Mouse (Mus musculus): ENCODE results near the gene Abraxas2. TPM values are rescaled to one million over a fixed set of nuclear protein-coding genes. Genes with fewer than 3 reads are reported as not detected.
A peak's percentile ranks its signal among the peaks of the same experiment; 100 is the strongest.

Gene Abraxas2
- polyA plus RNA-seq (2012; ENCODE audit: insufficient read depth, low replicate concordance), result 1.8 TPM in 1 of 2 replicates, not detected in the other

DNA sequence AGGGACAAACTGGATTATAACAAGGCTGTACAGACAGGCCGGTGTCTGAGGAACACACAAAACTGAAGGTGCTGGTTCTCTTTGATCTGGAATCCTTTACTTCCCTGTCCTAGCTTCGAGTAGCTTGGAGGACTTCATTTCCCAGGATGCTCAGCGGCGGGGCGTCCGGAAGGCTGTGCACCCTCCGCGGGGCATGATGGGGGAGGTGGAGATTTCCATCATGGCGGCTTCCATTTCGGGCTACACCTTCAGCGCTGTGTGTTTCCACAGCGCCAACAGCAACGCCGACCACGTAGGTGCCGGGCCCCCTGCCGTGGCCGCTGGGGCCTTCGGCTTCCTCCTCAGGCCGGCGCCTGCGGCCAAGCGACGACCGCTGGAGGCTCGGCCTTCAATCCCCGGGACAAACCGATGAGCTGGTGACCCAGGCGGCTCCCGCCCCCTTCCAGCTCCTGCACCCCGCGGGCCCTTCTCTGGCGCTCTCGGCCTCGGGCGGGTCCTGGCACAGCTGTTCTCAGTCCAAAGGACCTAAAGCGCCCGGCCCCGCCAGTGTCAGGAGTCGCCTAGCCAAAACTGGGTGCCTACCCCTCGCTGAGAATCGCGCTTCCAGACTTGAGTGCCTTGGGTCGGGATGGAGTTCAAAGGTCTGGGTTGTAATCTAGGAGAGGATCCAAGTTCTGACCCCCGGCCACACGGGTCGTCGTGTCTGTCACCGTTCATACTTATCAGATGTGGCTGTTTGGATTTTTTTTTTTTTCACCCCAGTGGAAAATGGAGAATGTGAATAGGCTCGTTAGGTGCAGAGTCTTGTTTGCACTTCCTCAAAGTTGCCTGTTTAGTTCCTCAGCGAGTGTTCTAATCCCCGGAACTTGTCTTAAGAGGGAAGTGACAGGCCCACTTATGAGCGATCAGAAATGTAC lies at the start of gene Abraxas2:
TSS of gene Abraxas2 (plus strand) at position 184 of the 917 bp plus-strand sequence.
- Histone ChIP-seq H3K4me1 (peaks cover 63% of the 10 kb centered on the region), H3K4me3 (replicated peaks) (peak within 1 kb of the TSS; percentile 95)
- TF ChIP-seq FLI1 (IDR thresholded peaks at IDR 0.05; ENCODE audit: low read length), result no peak
- no peak for TF ChIP-seq GATA1 (IDR thresholded peaks at IDR 0.05; ENCODE audit: borderline replicate concordance, low read length)

DNA sequence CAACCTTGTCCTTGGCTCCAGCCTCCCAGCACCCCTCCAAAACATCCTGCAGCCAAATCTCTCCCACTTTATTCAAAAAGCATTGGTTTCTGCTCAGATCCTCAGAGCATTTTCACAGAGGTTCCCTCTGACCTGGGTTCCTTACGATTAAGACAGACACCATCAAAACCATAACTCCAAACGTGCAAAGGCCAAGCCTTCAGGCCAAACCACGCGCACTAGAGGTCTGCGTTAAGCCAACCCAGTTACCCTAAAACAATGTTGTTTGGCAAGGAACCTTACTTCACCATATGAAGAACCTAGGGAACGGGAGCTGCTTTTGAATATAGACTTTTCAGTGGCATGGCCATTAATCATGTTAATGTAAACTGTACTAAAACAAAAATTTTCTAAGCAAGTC lies 49.3 kb upstream of the Abraxas2 start:
- peaks cover 34% of the 10 kb centered on the region for H3K36me3 ChIP-seq (replicated peaks; ENCODE audit: low read length)
- H3K27me3 ChIP-seq (replicated peaks), result no peaks in the 10 kb centered on the region
- TF ChIP-seq FLI1 (IDR thresholded peaks at IDR 0.05; ENCODE audit: low read length), result no peak
- TF ChIP-seq GATA1 (IDR thresholded peaks at IDR 0.05; ENCODE audit: borderline replicate concordance, low read length), result no peak
- H3K9me3 ChIP-seq, result no peaks in the 10 kb centered on the region
- H3K4me1 ChIP-seq, result peaks cover 75% of the 10 kb centered on the region
- H3K4me3 ChIP-seq (replicated peaks), result peak overlapping the region; percentile 71

More for the DNA sequence above, at the start of gene Abraxas2:
- Histone ChIP-seq H3K27me3 (replicated peaks) (no peaks in the 10 kb centered on the region), H3K9me3 (no peaks in the 10 kb centered on the region), H3K36me3 (replicated peaks; ENCODE audit: low read length) (peaks cover 27% of the 10 kb centered on the region)

GRCm38 (mm10) chr7:132810368-132810767 lies 48.7 kb upstream of the Abraxas2 start:
- peaks cover 68% of the 10 kb centered on the region for H3K4me1 ChIP-seq
- no peaks in the 10 kb centered on the region for H3K27me3 ChIP-seq (replicated peaks)
- peaks cover 29% of the 10 kb centered on the region for H3K36me3 ChIP-seq (replicated peaks; ENCODE audit: low read length)
- H3K4me3 ChIP-seq (replicated peaks), result peak overlapping the region; percentile 98
- TF ChIP-seq FLI1 (IDR thresholded peaks at IDR 0.05; ENCODE audit: low read length) (no peak), GATA1 (IDR thresholded peaks at IDR 0.05; ENCODE audit: borderline replicate concordance, low read length) (no peak)
- no peaks in the 10 kb centered on the region for H3K9me3 ChIP-seq

GRCm38 (mm10) chr7:132810879-132811278 lies 48.1 kb upstream of the Abraxas2 start:
- peak overlapping the region; percentile 98 for H3K4me3 ChIP-seq (replicated peaks)
- peaks cover 63% of the 10 kb centered on the region for H3K4me1 ChIP-seq

DNA sequence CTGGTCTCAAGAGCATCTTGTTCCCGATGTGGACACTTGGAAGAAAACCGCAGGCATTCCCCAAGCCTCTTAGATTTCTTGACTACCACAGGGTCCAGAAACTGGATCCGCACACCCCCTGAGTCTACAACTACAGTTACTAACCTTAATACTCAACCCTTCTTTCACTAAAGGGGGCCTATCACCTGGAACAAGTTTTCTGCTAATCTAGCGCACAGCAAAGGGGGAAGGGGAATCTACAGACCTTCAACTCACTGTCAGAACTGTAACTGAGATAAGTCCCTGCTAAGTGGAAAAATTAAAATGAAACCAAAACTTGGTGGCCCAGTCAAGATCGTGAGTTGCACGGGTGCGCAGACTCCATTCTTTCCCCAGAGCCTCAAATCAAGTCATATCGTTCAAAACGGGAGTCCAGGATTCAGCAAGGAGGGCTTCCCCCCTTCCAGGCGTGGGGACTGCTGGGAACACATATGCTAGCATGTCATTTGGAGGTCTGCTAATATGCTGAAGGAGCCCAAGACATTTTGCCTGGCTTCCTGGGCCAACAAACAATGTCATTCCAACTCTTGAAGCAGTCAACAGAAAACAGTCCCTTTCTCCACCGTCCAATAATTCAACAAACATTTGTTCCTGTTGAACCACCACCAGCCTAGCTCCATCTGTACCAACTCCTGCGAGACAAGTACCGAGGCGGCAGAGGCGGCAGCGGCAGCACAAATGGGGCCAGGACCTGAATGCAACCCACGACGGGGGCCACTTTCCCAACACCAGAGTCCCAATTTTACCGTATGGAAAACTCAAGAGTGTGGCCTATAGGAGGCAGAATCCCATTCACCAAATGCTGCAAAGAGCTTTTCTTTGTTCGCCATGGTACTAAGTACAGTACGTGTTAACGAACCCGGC lies 47.1 kb upstream of the Abraxas2 start:
- Histone ChIP-seq H3K27me3 (replicated peaks) (no peaks in the 10 kb centered on the region), H3K4me1 (peaks cover 52% of the 10 kb centered on the region), H3K36me3 (replicated peaks; ENCODE audit: low read length) (peaks cover 13% of the 10 kb centered on the region), H3K9me3 (no peaks in the 10 kb centered on the region), H3K4me3 (replicated peaks) (peak overlapping the region; percentile 98)
- no peak for TF ChIP-seq FLI1 (IDR thresholded peaks at IDR 0.05; ENCODE audit: low read length)
- no peak for TF ChIP-seq GATA1 (IDR thresholded peaks at IDR 0.05; ENCODE audit: borderline replicate concordance, low read length)

More at GRCm38 (mm10) chr7:132810879-132811278, 48.1 kb upstream of the Abraxas2 start:
- TF ChIP-seq FLI1 (IDR thresholded peaks at IDR 0.05; ENCODE audit: low read length) (no peak), GATA1 (IDR thresholded peaks at IDR 0.05; ENCODE audit: borderline replicate concordance, low read length) (no peak)
- H3K36me3 ChIP-seq (replicated peaks; ENCODE audit: low read length), result peaks cover 24% of the 10 kb centered on the region
- no peaks in the 10 kb centered on the region for H3K9me3 ChIP-seq
- H3K27me3 ChIP-seq (replicated peaks), result no peaks in the 10 kb centered on the region

DNA sequence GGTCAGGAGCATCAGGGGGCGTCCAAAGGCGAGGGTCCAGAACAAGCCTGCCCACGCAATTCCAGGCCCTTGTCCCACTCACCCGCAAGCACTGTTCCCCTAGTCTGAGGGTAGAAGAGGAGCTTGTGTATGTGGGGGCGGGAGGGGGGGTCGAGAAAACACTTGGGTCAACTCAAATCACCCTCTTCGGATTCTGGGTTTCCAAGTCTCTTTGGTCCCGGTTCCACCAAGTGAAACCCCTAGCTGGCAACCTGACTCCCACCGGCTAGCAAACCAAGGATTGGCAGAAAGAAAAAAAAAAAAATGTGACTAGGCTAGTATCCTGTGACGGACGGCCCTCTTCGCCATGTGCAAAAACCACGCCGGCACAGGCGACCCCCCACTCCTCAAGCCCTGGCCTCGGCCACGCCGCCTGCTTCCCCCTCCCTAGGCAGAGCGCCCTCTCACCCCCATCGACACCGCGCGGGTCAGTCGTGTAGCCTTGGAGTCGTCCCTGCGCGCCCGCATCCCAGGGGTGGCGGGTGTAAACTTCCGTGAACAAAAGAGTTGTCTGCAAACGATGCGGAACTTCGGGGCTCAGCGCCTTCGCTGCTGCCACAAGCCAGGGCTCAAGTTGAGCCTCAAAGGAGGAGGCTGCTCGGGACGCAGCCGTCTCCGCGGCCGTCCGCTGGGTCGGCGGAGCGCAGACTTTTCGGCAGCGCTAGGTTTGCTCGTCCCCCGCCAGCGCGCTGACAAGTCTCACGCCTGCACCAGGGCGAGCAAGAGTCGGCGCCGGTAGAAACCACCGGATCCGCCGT lies 46.2 kb upstream of the Abraxas2 start:
- H3K4me3 ChIP-seq (replicated peaks), result peak overlapping the region; percentile 98
- H3K9me3 ChIP-seq, result no peaks in the 10 kb centered on the region
- peaks cover 8% of the 10 kb centered on the region for H3K36me3 ChIP-seq (replicated peaks; ENCODE audit: low read length)
- peaks cover 44% of the 10 kb centered on the region for H3K4me1 ChIP-seq
- no peak for TF ChIP-seq GATA1 (IDR thresholded peaks at IDR 0.05; ENCODE audit: borderline replicate concordance, low read length)
- TF ChIP-seq FLI1 (IDR thresholded peaks at IDR 0.05; ENCODE audit: low read length), result no peak
- no peaks in the 10 kb centered on the region for H3K27me3 ChIP-seq (replicated peaks)

DNA sequence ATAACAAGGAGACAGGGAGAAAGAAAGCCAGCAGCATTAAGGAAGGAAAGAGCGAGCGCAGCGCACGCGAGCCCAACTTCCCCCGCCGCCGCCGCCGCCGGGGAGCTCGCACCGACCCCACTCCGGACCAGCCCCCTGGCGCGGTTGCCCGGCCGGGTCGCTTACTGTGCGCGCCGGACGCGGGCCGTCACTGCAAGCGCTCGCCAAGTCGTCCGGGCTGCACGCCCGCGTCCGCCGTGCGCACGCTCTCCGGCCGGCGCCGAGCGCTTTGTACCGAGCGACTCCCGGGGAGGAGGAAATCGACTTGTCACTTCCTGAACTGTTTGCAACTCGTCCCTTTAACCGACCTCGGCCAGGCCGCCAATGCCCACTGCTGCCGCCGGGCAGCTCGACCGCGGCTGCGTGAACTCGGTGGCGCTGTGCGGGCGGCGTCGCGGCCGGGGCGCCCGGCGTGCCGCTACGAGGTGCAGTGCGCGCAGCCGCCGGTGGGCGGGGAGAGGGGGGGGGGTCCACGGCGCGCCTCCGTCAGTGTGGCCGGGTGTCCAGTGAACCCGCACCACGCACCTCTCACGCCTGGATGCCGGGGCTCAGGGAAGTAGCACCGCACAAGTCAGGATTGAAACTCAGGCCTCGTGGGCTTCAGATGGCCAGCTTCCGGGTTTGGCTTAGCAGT lies 45.5 kb upstream of the Abraxas2 start, which contains the start of gene Fam53b:
TSS of gene Fam53b (minus strand) at position 471 of the 673 bp plus-strand sequence.
- peaks cover 37% of the 10 kb centered on the region for H3K4me1 ChIP-seq
- H3K9me3 ChIP-seq, result no peaks in the 10 kb centered on the region
- H3K36me3 ChIP-seq (replicated peaks; ENCODE audit: low read length), result peaks cover 8% of the 10 kb centered on the region
- no peak for TF ChIP-seq GATA1 (IDR thresholded peaks at IDR 0.05; ENCODE audit: borderline replicate concordance, low read length)
- TF ChIP-seq FLI1 (IDR thresholded peaks at IDR 0.05; ENCODE audit: low read length), result no peak
- no peaks in the 10 kb centered on the region for H3K27me3 ChIP-seq (replicated peaks)
- peak within 1 kb of the TSS; percentile 98 for H3K4me3 ChIP-seq (replicated peaks)

DNA sequence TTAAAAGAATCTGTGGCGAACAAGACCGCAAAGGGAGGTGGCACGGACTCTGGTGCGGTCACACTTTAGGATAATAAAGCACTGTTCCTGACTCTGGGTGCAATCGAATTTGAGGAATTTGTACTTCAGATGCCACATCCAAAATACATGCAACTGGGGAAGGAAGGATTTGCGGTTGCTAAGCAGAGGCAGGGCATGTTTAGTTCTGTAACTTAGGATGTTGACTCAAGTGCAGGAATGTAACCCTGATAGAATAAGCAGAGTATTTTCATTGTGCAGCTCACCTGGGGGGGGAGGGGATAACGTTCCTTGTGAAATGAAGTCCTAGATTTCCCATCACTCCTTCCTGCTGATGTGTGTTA lies 45.0 kb upstream of the Abraxas2 start:
- Histone ChIP-seq H3K27me3 (replicated peaks) (no peaks in the 10 kb centered on the region), H3K9me3 (no peaks in the 10 kb centered on the region), H3K36me3 (replicated peaks; ENCODE audit: low read length) (peaks cover 8% of the 10 kb centered on the region), H3K4me3 (replicated peaks) (peak overlapping the region; percentile 98), H3K4me1 (peaks cover 31% of the 10 kb centered on the region)
- TF ChIP-seq FLI1 (IDR thresholded peaks at IDR 0.05; ENCODE audit: low read length), result no peak
- TF ChIP-seq GATA1 (IDR thresholded peaks at IDR 0.05; ENCODE audit: borderline replicate concordance, low read length), result no peak
